Mouse (Mus musculus) left cerebral cortex, postnatal 36 days (tissue): ENCODE data around the gene Sergef. TPM values are rescaled to one million over a fixed set of nuclear protein-coding genes. Genes with fewer than 3 reads are reported as not detected.

Experiments
- DNase-seq, 2 experiments: peaks; one replicate each; pipeline ENCODE4 v3.0.0; 2021 to 2022; ENCODE audit warnings: low spot score in 2 of 2, mixed read lengths in 1 of 2
- intact Hi-C: fragments of 180-260 bp; cut with DNase I; formaldehyde crosslinking; loops from one replicate; pipeline ENCODE4 v1.15.1; 2025
- total RNA-seq, 2 experiments: library from RNA; stranded (reverse); gene quantifications; 2 replicates each; pipeline ENCODE4 v1.2.3; 2021

Gene Sergef
- total RNA-seq, 2 experiments from 2014 or later = 56.4 to 67.6 TPM

- intact Hi-C loops = no loop called here
- peak; percentile 78 to 80 for DNase-seq
These were observed 216.7 kb downstream of the Sergef start for GRCm38 (mm10) chr7:46422764-46423412.

DNA sequence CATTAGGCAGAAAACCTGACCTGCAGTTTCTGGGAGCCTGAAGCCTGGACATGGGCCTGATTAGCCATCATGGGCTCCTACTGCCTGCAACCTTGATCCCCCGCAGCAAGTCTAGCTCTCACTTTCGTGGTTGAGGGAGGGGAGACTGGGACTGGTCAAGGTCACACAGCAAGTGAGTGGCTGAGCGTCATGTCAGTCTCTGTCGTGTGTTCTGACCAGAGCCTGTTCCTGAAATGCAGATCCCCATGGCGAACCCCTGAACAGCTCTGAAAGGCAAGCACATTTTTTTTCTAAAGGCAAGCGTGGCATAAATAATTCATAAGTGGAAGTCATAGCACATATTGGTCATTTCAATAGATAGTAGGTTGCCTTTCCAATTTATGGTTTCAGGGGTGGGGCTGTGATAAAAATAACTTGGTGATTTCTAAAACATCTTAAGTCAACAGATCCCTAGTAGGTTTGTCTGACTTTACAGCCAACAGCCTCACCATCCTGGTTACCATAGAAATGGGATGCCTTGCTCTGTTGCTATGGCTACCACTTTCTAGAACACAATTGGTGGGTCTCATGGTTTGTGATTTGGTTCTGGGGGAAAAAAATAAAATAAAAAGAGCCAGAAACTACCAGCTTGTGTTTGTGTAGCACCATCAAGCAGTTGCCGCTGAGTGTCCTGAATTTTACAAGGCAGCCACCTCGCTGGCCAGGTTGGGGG lies 217.4 kb downstream of the Sergef start:
- intact Hi-C loops = no loop called here
- no peak for DNase-seq

DNA sequence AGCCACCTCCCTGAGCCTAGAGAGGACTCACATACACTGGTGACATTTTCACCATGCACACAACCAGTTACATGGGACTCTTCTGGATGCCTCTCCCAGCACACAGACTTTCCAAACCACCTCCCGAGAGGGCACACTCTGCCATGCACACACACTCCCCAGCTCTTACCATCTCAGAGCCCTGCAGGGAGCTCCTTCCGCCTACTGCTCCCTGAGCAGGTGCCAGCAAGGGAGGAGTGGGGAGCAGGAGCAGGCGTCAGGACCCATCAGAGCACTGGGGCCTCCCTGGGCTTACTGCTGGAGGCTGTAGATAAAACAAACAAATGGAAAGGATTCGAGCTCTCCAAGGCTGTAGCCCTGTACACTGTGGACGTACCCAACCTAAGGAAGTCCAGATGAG lies 218.1 kb downstream of the Sergef start:
- DNase-seq = peak in 1 of 2 experiments; percentile 58
- intact Hi-C loops = loop anchor here (1.0 kb wide), 1 partner anchor 24 kb away; no protein-coding TSS in a partner anchor

GRCm38 (mm10) chr7:46418102-46418622 lies 221.4 kb downstream of the Sergef start:
- DNase-seq = no peak
- intact Hi-C loops = no loop called here

DNA sequence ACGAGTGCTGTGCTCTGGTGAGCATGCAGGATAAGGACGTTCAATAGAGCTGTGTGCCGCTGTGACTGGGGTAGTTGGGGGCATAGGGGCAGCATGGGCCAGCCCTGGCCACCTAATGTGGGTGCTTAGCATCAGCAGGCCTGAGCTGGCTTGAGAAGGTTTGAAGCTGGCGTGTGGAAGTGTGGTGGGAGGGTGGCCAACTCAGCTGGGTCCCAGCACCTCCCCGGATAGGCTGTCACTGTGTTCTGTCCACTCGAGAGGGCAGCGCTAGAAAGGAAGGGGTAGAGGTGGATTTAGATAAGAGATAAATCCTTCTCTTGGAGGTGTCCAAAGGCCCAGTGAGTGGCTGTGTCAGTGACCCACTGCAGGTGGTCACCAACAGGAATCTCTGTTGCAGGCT lies 222.1 kb downstream of the Sergef start:
- intact Hi-C loops = no loop called here
- no peak for DNase-seq

GRCm38 (mm10) chr7:46415818-46416425 lies 223.7 kb downstream of the Sergef start:
- intact Hi-C loops = no loop called here
- peak in 1 of 2 experiments; percentile 46 for DNase-seq

GRCm38 (mm10) chr7:46413959-46414725 lies 225.5 kb downstream of the Sergef start:
- intact Hi-C loops = no loop called here
- DNase-seq = no peak

- intact Hi-C loops = no loop called here
- DNase-seq = peak in 1 of 2 experiments; percentile 41
These were observed 226.8 kb downstream of the Sergef start for GRCm38 (mm10) chr7:46412823-46413222.

DNA sequence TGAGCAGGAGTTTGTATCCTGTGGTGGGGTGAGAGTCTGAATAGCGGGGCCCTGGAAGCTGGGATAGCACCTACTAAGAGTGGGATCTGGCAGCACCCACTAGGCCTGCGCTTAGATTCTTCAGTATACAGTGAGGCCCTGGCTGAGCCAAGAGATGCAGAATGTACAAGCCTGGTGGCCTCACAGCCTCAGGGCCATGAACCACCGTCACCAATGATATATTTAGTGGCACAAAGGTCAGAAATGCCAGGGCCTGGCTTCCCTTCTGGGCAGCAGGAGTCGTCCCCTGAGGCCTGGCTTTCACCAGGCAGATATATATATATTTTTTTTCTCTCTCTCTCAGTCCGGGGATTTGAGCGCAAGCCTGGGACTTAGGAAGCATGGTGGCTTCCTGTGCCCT lies 228.9 kb downstream of the Sergef start:
- no peak for DNase-seq
- intact Hi-C loops = no loop called here

DNA sequence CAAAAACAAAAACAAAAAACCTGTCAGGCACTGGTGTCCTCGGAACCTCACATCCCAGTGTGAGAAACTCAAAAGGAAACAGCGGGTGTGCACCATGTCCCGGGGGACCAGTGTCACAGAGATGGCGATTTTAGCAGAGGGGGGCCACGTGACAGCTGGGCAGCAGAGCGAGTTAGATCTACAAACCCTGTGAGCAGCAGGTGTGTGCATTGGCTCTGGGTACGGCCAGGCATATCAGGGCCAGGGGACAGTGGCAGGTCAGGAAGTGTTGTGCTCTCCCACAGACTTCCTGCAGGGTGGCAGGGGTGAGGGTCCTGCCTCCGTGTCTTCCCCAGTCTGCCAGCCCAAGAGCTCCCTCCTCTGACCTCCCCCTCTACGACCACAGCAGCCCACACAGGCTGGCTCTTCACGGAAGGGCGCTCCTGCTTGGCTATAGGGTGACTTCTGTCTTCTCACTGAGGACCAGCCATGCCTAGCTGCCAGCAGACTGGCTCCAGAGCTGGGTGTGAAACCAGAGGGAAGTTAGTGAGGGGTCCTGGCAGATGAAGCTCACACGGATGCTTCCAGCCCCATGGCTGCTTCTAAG lies 230.3 kb downstream of the Sergef start:
- no peak for DNase-seq
- intact Hi-C loops = no loop called here

- intact Hi-C loops = no loop called here
These were observed 231.0 kb downstream of the Sergef start for GRCm38 (mm10) chr7:46408606-46409005.

DNA sequence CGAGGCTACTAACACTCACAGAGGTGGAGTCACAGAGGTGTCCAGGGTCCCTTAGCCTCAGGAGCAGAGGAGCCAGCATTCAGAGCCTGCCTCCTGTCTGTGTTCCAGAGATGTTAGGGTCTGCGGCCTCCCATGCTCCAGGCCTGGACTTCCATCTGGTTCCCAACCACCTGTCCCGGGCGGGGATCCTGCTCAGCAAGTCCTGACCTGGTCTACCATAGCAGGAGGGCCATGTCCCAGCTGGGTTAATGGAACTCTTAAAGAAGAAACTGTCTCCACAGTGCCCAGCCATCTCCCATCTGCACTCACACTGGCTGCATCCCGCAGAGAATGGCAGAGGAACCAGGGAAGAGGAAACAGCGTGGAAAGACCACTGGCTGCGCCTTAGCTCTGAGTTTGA lies 234.9 kb downstream of the Sergef start:
- DNase-seq = no peak
- intact Hi-C loops = no loop called here

More at GRCm38 (mm10) chr7:46408606-46409005, 231.0 kb downstream of the Sergef start:
- no peak for DNase-seq

- intact Hi-C loops = no loop called here
- no peak for DNase-seq
These were observed 235.8 kb downstream of the Sergef start for GRCm38 (mm10) chr7:46403616-46404485.

DNA sequence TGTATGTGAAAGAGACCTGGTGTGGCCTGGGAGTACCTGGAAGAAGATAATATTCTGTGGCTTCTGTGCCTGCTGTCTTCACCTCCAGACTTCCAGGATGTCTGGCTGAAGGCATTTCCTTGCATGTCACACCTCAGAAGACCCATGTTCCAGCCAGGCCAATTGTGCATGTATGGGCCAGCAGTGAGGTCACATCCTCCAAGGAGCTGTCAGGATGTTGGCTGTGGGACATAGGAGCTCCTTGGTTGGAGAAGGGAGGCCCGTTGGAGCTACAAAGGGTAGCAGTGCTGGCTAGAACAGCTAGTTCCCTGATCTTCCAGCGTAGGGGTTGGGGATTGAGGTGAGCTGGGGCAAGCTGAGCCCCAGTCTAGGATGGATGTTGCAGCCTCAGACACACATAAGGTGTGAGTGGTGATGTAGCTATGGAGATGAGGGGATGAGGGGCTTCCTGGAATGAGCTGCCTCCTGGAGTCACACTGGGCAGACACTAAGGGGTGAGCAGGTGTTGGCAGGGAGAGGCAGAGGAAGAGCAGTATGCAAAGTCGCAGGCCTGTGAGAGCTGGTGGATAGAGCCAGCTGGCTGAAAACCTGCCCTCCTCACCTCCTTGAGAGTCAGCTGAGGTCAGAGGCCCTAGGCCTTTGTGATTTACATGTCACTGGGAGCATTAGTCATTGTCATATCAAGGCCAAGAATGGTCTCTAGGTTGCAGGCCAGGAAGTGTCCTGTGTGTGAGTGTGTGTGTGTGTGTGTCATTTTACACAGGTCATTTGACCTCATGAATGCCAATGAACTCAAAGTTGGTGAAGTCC lies 238.0 kb downstream of the Sergef start:
- DNase-seq = no peak

GRCm38 (mm10) chr7:46400346-46400745 lies 239.3 kb downstream of the Sergef start:
- intact Hi-C loops = no loop called here
- DNase-seq = no peak

More for the DNA sequence above, 238.0 kb downstream of the Sergef start:
- intact Hi-C loops = no loop called here

- intact Hi-C loops = loop anchor here (5.0 to 10.0 kb wide), 2 partner anchors 38 to 135 kb away; no protein-coding TSS in a partner anchor
- DNase-seq = no peak
These were observed 239.9 kb downstream of the Sergef start for GRCm38 (mm10) chr7:46399676-46400075.

DNA sequence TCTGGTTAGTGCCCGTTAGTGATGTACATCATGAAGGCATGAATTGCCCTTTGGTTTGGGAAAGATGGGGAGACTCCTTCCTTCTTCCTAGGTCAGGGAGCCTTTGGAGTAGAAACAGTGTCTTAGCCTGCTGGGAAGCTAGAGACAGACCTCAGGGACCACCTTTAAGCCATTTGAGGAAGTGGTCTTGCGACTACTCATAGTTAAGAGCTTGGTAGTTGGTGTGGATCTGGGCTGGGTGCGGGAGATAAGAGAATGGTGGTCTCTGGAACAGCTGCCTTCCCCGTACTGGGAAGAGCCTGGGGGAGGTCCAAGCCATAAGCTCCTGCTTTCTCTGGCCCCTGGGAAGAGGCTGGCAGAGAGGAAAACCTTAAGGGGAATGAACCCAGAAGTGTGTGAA lies 241.0 kb downstream of the Sergef start:
- intact Hi-C loops = loop anchor here (5.0 to 10.0 kb wide), 2 partner anchors 39 to 136 kb away; no protein-coding TSS in a partner anchor
- DNase-seq = no peak
